Mouse (Mus musculus) liver, embryonic 12.5 days (tissue): ENCODE data around the gene Nrxn2. TPM values are rescaled to one million over a fixed set of nuclear protein-coding genes. Genes with fewer than 3 reads are reported as not detected.
A peak's percentile ranks its signal among the peaks of the same experiment; 100 is the strongest.

ENCODE experiments used
- ATAC-seq: fragments of 200-750 bp; cut with Nextera tagmentation; 2 replicates; pipeline ENCODE4 v1.8.0; 2017; ENCODE audit warnings: moderate number of reproducible peaks, mild to moderate bottlenecking, moderate library complexity
- H3K27ac ChIP-seq: fragments of 300-500 bp; sonication (generic); 2 replicates; pipeline ENCODE4 v1.5.1; 2016; ENCODE audit warnings: mild to moderate bottlenecking
- H3K27me3 ChIP-seq: fragments of 300-500 bp; sonication (generic); replicated peaks from 2 replicates; pipeline ENCODE4 v1.6.1; 2016; ENCODE audit warnings: mild to moderate bottlenecking, moderate library complexity
- H3K36me3 ChIP-seq: fragments of 300-500 bp; sonication (generic); 2 replicates; pipeline ENCODE4 v1.6.1; 2016; ENCODE audit warnings: mild to moderate bottlenecking, moderate library complexity
- H3K4me1 ChIP-seq: fragments of 300-500 bp; sonication (generic); 2 replicates; pipeline ENCODE4 v1.6.1; 2016
- H3K4me2 ChIP-seq: fragments of 300-500 bp; sonication (generic); 2 replicates; pipeline ENCODE4 v1.6.1; 2016; ENCODE audit warnings: mild to moderate bottlenecking, moderate library complexity
- H3K4me3 ChIP-seq: fragments of 300-500 bp; sonication (generic); 2 replicates; pipeline ENCODE4 v1.5.1; 2016; ENCODE audit warnings: mild to moderate bottlenecking, moderate library complexity
- H3K9ac ChIP-seq: fragments of 300-500 bp; sonication (generic); 2 replicates; pipeline ENCODE4 v1.6.1; 2016; ENCODE audit warnings: mild to moderate bottlenecking, moderate library complexity
- H3K9me3 ChIP-seq: fragments of 300-500 bp; sonication (generic); replicated peaks from 2 replicates; pipeline ENCODE4 v1.6.1; 2016; ENCODE audit warnings: mild to moderate bottlenecking, moderate library complexity
- WGBS: fragments of 180-500 bp; shearing (Covaris S2); methylation state at CpG from one replicate; pipeline ENCODE4 v1.1.7; 2016; ENCODE audit not compliant: insufficient replicate concordance; 5-methylcytosine and 5-hydroxymethylcytosine counted together
- polyA plus RNA-seq: library from polyadenylated mRNA; unstranded; fragments of >200 nt; fragmentation: Nextera tagmentation; extraction: Ambion mirVana; gene quantifications from 2 replicates; pipeline ENCODE4 v1.2.1, GENCODE M21; 2016

Nrxn2 gene
- polyA plus RNA-seq, 1 experiment from 2014 or later = 0.83 TPM

- ATAC-seq = no peak
Measured at GRCm38 (mm10) chr19:6502543-6503319, 84.2 kb downstream of the Nrxn2 start.

DNA sequence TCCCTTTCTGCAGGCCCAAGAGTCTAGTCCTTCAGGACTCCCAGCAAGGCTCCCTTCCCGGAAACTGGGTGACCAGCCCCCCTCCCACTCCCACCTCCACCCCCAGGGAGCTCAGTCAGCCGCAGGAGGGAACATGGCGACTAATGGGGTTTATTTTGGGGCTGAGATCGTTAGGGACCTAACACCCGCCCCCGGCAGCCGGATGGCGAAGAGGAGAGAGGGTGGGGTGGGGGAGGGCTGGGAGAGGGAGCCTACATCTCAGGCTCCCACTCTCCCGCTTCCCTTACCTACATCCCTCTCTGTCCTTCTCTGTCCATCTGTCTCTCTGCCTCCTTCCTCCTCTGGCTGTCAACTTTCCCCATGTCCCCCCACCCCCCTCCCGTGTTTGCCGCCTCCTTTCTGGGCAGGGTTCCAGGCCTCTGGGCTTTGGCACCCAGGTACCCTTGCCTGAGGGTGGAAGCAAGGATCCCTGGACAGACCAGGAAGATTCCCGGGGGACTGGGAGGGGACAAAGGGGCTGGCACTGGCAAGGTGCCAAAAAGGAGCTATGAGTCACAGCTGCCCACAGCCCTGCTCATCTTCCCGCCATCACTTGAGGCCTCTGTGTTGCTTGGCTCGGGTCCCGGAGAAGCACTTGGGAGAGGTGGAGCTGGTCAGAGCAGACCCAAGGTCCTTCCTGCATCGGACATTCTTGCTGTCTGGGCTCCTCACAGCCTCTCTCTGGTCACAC lies 85.6 kb downstream of the Nrxn2 start:
- no peak overlapping the region for H3K9ac ChIP-seq
- no peak overlapping the region for H3K4me3 ChIP-seq
- H3K27ac ChIP-seq = no peak overlapping the region
- H3K36me3 ChIP-seq = no peaks in the 10 kb centered on the region
- WGBS = 23% methylated on average over 16 of the region's 16 CpGs
- no peak for ATAC-seq
- H3K9me3 ChIP-seq = no peaks in the 10 kb centered on the region
- peaks cover 7% of the 10 kb centered on the region; the same call in 1 of the 2 replicates for H3K4me1 ChIP-seq
- no peak overlapping the region for H3K4me2 ChIP-seq
- H3K27me3 ChIP-seq = peaks cover 95% of the 10 kb centered on the region

More at GRCm38 (mm10) chr19:6502543-6503319, 84.2 kb downstream of the Nrxn2 start:
- peak overlapping the region; percentile 35 for H3K4me3 ChIP-seq
- H3K9me3 ChIP-seq = no peaks in the 10 kb centered on the region
- H3K4me1 ChIP-seq = peaks cover 9% of the 10 kb centered on the region; the same call in 1 of the 2 replicates
- H3K27ac ChIP-seq = no peak overlapping the region
- 5% methylated on average over 20 of the region's 20 CpGs for WGBS
- H3K9ac ChIP-seq = no peak overlapping the region
- peaks cover 100% of the 10 kb centered on the region for H3K27me3 ChIP-seq
- H3K36me3 ChIP-seq = no peaks in the 10 kb centered on the region
- H3K4me2 ChIP-seq = peak overlapping the region; percentile 63

DNA sequence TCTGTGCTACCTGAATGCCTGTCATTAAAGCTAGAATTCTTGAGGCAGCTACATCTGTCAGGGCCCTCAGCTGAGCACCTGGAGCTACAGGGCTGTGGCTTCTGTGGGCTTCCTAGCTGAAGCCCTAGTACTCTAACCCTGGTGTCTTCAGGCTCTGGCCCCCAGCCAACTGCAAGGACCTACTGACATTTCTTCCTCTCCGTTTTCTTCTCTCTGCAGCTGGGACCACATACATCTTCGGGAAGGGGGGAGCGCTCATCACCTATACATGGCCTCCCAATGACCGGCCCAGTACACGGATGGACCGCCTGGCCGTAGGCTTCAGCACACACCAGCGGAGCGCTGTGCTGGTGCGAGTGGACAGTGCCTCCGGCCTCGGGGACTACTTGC lies 86.1 kb downstream of the Nrxn2 start:
- peaks cover 7% of the 10 kb centered on the region; the same call in 1 of the 2 replicates for H3K4me1 ChIP-seq
- no peaks in the 10 kb centered on the region for H3K36me3 ChIP-seq
- H3K27me3 ChIP-seq = peaks cover 95% of the 10 kb centered on the region
- no peak overlapping the region for H3K27ac ChIP-seq
- no peak overlapping the region for H3K4me3 ChIP-seq
- ATAC-seq = no peak
- H3K9ac ChIP-seq = no peak overlapping the region
- H3K4me2 ChIP-seq = no peak overlapping the region
- 77% methylated on average over 12 of the region's 12 CpGs for WGBS
- H3K9me3 ChIP-seq = no peaks in the 10 kb centered on the region

DNA sequence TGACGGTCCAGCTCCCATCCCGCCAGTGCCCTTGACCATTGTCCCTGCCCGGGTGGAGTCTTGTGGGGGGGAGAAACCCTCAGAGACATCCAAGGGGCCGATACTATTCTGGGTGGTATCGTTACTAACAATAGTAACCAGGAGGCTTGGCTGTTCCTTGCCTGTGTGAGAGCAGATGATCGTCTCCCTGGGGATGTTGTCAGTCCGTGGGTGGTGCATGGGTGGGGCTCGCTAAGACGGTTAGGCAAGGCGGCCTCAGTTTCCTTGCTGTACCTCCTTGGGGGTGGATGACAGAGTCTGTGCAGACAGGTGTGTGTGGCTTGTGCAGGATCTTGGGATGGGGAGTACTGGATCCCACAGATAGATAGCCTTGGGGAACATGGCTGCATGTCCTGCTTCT lies 88.9 kb downstream of the Nrxn2 start:
- WGBS = 38% methylated on average over 10 of the region's 10 CpGs
- H3K9me3 ChIP-seq = no peaks in the 10 kb centered on the region
- H3K4me1 ChIP-seq = 0 out of 2 replicates have a peak, but pooled peaks cover 2% of the 10 kb centered on the region
- ATAC-seq = no peak
- no peak overlapping the region for H3K4me3 ChIP-seq
- peaks cover 95% of the 10 kb centered on the region for H3K27me3 ChIP-seq
- H3K9ac ChIP-seq = no peak overlapping the region
- no peak overlapping the region for H3K27ac ChIP-seq
- no peak overlapping the region for H3K4me2 ChIP-seq
- no peaks in the 10 kb centered on the region for H3K36me3 ChIP-seq

GRCm38 (mm10) chr19:6509881-6510280 lies 91.3 kb downstream of the Nrxn2 start:
- Histone ChIP-seq H3K9ac (no peak overlapping the region), H3K4me3 (no peak overlapping the region), H3K4me2 (no peak overlapping the region), H3K36me3 (no peaks in the 10 kb centered on the region), H3K9me3 (no peaks in the 10 kb centered on the region), H3K27ac (no peak overlapping the region), H3K27me3 (peaks cover 94% of the 10 kb centered on the region), H3K4me1 (peaks cover 14% of the 10 kb centered on the region; the same call in 1 of the 2 replicates)
- no peak for ATAC-seq
- WGBS = 60% methylated on average over 10 of the region's 10 CpGs

- 57% methylated on average over 2 of the region's 2 CpGs for WGBS
- H3K4me2 ChIP-seq = no peak overlapping the region
- no peak overlapping the region for H3K4me3 ChIP-seq
- H3K9me3 ChIP-seq = no peaks in the 10 kb centered on the region
- no peak for ATAC-seq
- no peaks in the 10 kb centered on the region for H3K36me3 ChIP-seq
- peaks cover 87% of the 10 kb centered on the region for H3K27me3 ChIP-seq
- no peak overlapping the region for H3K9ac ChIP-seq
- H3K4me1 ChIP-seq = peaks cover 14% of the 10 kb centered on the region; the same call in 1 of the 2 replicates
- H3K27ac ChIP-seq = no peak overlapping the region
Measured at GRCm38 (mm10) chr19:6510546-6510945, 92.0 kb downstream of the Nrxn2 start.

- WGBS = 16% methylated on average over 15 of the region's 15 CpGs
- H3K4me3 ChIP-seq = no peak overlapping the region
Measured at GRCm38 (mm10) chr19:6513389-6514139, 95.0 kb downstream of the Nrxn2 start.

DNA sequence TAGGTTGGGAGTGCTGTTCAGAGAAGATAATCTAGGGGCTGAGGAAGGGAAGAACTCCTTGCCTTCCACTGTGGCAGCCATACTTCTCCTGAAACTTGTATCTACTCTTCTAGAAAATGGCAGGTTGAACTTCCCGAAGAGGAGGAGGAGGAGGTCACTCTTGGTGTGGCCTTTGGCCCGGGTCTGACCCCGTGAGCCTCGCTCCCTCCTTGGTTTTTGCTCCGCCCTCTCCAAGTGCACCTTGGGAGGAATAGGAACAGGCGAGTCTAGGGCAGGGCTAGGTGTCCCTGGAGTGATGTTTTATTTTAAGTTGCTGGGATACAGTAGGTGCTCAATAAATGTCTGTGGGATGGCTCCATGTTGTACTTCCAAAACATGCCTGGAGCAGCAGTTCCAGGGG lies 96.4 kb downstream of the Nrxn2 start:
- H3K4me2 ChIP-seq = no peak overlapping the region
- H3K9ac ChIP-seq = no peak overlapping the region
- no peak overlapping the region for H3K4me3 ChIP-seq
- ATAC-seq = no peak
- WGBS = 60% methylated on average over 6 of the region's 6 CpGs
- H3K27me3 ChIP-seq = peaks cover 51% of the 10 kb centered on the region
- H3K4me1 ChIP-seq = peaks cover 14% of the 10 kb centered on the region; the same call in 1 of the 2 replicates
- no peaks in the 10 kb centered on the region for H3K36me3 ChIP-seq
- H3K9me3 ChIP-seq = no peaks in the 10 kb centered on the region
- H3K27ac ChIP-seq = no peak overlapping the region

More at GRCm38 (mm10) chr19:6513389-6514139, 95.0 kb downstream of the Nrxn2 start:
- H3K27ac ChIP-seq = no peak overlapping the region
- H3K4me2 ChIP-seq = no peak overlapping the region
- H3K9me3 ChIP-seq = no peaks in the 10 kb centered on the region
- no peaks in the 10 kb centered on the region for H3K36me3 ChIP-seq
- peaks cover 57% of the 10 kb centered on the region for H3K27me3 ChIP-seq
- H3K4me1 ChIP-seq = peaks cover 14% of the 10 kb centered on the region; the same call in 1 of the 2 replicates
- H3K9ac ChIP-seq = no peak overlapping the region
- ATAC-seq = no peak

- ATAC-seq = no peak
- H3K4me1 ChIP-seq = peaks cover 14% of the 10 kb centered on the region; the same call in 1 of the 2 replicates
- 38% methylated on average over 5 of the region's 5 CpGs for WGBS
- no peaks in the 10 kb centered on the region for H3K36me3 ChIP-seq
- H3K4me3 ChIP-seq = no peak overlapping the region
- no peak overlapping the region for H3K4me2 ChIP-seq
- no peak overlapping the region for H3K9ac ChIP-seq
- H3K27ac ChIP-seq = no peak overlapping the region
- H3K27me3 ChIP-seq = peaks cover 46% of the 10 kb centered on the region
- H3K9me3 ChIP-seq = no peaks in the 10 kb centered on the region
Measured at GRCm38 (mm10) chr19:6515448-6515847, 96.9 kb downstream of the Nrxn2 start.

DNA sequence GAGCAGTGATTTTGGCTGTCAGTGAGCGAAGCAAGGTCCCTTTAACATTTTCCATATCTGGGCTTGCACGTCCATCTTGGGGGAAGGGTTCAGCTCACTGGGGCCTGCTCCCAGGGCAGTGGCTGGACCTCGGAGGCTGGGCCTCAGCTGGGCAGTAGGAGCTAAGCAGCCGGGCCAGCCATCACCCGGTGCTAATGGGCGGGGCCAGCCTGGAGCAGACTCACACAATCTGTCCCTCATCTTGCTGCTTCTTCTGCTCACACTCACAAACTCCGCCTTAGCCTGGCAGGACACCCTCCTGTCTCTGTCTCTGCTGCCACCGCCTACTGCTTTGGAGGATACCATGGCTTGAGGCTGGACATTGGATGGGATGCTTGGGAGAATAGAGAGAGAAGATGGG lies 97.6 kb downstream of the Nrxn2 start:
- ATAC-seq = no peak
- no peak overlapping the region for H3K4me3 ChIP-seq
- no peak overlapping the region for H3K27ac ChIP-seq
- peaks cover 14% of the 10 kb centered on the region; the same call in 1 of the 2 replicates for H3K4me1 ChIP-seq
- peaks cover 39% of the 10 kb centered on the region for H3K27me3 ChIP-seq
- H3K4me2 ChIP-seq = no peak overlapping the region
- no peaks in the 10 kb centered on the region for H3K36me3 ChIP-seq
- H3K9me3 ChIP-seq = no peaks in the 10 kb centered on the region
- no peak overlapping the region for H3K9ac ChIP-seq
- WGBS = 60% methylated on average over 8 of the region's 8 CpGs

DNA sequence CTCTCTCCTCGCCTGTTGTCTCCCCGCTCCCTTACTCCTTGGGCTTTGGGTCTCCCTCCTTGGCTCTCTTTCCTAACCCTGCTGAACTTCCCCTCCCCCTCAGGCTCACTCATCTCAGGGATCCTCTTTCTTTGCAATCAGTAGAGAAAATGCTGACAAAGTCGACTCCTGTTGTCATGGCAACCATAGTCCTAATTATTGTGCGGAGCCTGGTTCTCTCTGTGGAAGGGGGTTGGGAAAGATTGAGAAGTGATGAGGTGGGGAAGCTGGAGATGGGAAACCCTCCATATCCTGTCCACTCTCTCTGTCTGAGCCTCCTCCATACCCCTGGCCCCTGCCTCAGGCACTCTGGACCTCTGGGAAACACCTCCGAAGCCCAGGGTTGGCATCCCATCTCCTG lies 100.1 kb downstream of the Nrxn2 start:
- Histone ChIP-seq H3K27me3 (peaks cover 16% of the 10 kb centered on the region), H3K4me3 (no peak overlapping the region), H3K9ac (no peak overlapping the region), H3K36me3 (no peaks in the 10 kb centered on the region), H3K27ac (no peak overlapping the region), H3K9me3 (no peaks in the 10 kb centered on the region), H3K4me1 (peaks cover 13% of the 10 kb centered on the region; the same call in 1 of the 2 replicates), H3K4me2 (no peak overlapping the region)
- WGBS = 56% methylated on average over 5 of the region's 5 CpGs
- ATAC-seq = no peak
